In genomic region chr5:88399849-88400248, GRCm38 (mm10) we compare ENCODE assay signal across 9 mouse cellular contexts. TPM values are rescaled to one million over a fixed set of nuclear protein-coding genes. Genes with fewer than 3 reads are reported as not detected.
DNase-seq lines count a peak whose midpoint lies in the region; ATAC-seq and TF ChIP-seq lines count a peak whose summit lies in the region.
"Had no signal": no experiment of that assay in that cellular context is flagged by ENCODE, and none has a peak within 500 bp of the region (broad histone marks: within the 10 kb centered on the region; RNA-seq: fewer than 3 reads in every experiment).

No protein-coding gene starts in this region.

- no peak for ATAC-seq in kidney, embryonic 15.5 days (replicated peaks; ENCODE audit: low FRiP score)
- no peak for ATAC-seq in forebrain, postnatal 0 days
- peak; percentile 51; the same call in 1 of the 2 replicates for ATAC-seq in neural tube, embryonic 14.5 days (ENCODE audit: low read depth)

- H3K4me1 ChIP-seq in kidney, adult 2 months (ENCODE audit: control insufficient read depth, insufficient read depth, low read length), result no peaks in the 10 kb centered on the region
- no peaks in the 10 kb centered on the region for H3K4me1 ChIP-seq in kidney, embryonic 15.5 days
- H3K4me1 ChIP-seq in forebrain, postnatal 0 days (ENCODE audit: insufficient read depth), result no peaks in the 10 kb centered on the region
- H3K4me1 ChIP-seq in limb, embryonic 10.5 days, result peaks cover 6% of the 10 kb centered on the region; the same call in 1 of the 2 replicates
- no peaks in the 10 kb centered on the region for H3K4me1 ChIP-seq in neural tube, embryonic 14.5 days (ENCODE audit: control insufficient read depth, insufficient read depth, low read length)
- H3K4me1 ChIP-seq: embryonic facial prominence, embryonic 13.5 days had no signal

- peak; percentile 76 for DNase-seq in kidney, adult 2 months
- peak; percentile 42 for DNase-seq in cerebellum, adult 11 months
- peak; percentile 81 for DNase-seq in forebrain, postnatal 0 days
- peak; percentile 26 for DNase-seq in hindlimb bud, embryonic 11.5 days (ENCODE audit: extremely low spot score, low read depth, low spot score)
- DNase-seq in limb, embryonic 10.5 days (ENCODE audit: low spot score), result peak; percentile 86
- peak; percentile 50 for DNase-seq in thymus, postnatal 0 days (ENCODE audit: low spot score)

- no peak for TF ChIP-seq POLR2A in kidney, adult 2 months (IDR thresholded peaks at IDR 0.05; ENCODE audit: low read depth, low read length)

- H3K27me3 ChIP-seq in kidney, adult 2 months (replicated peaks; ENCODE audit: control insufficient read depth, insufficient read depth, low read length), result no peaks in the 10 kb centered on the region
- no peaks in the 10 kb centered on the region for H3K27me3 ChIP-seq in kidney, embryonic 15.5 days
- H3K27me3 ChIP-seq in forebrain, postnatal 0 days (ENCODE audit: insufficient read depth, low read length), result no peaks in the 10 kb centered on the region
- H3K27me3 ChIP-seq in limb, embryonic 10.5 days (ENCODE audit: low read depth, poor library complexity, severe bottlenecking), result no peaks in the 10 kb centered on the region
- H3K27me3 ChIP-seq in neural tube, embryonic 14.5 days (ENCODE audit: control insufficient read depth, insufficient read depth, low read length), result no peaks in the 10 kb centered on the region
- H3K27me3 ChIP-seq: embryonic facial prominence, embryonic 13.5 days had no signal

- no peak overlapping the region for H3K27ac ChIP-seq in kidney, adult 2 months (ENCODE audit: insufficient read depth, low read depth, low read length)
- H3K27ac ChIP-seq in kidney, embryonic 15.5 days, result no peak overlapping the region
- H3K27ac ChIP-seq in forebrain, postnatal 0 days (ENCODE audit: low read depth, low read length), result no peak overlapping the region
- H3K27ac ChIP-seq in limb, embryonic 10.5 days, result no peak overlapping the region
- no peak overlapping the region for H3K27ac ChIP-seq in neural tube, embryonic 14.5 days (ENCODE audit: low read depth, low read length)
- H3K27ac ChIP-seq: embryonic facial prominence, embryonic 13.5 days had no signal

- no peak overlapping the region for H3K9ac ChIP-seq in kidney, embryonic 15.5 days
- H3K9ac ChIP-seq in forebrain, postnatal 0 days, result no peak overlapping the region
- no peak overlapping the region for H3K9ac ChIP-seq in neural tube, embryonic 14.5 days (replicated peaks; ENCODE audit: low read depth, low read length)
- H3K9ac ChIP-seq: embryonic facial prominence, embryonic 13.5 days had no signal

- TF ChIP-seq CTCF in kidney, adult 2 months (conservative IDR thresholded peaks at IDR 0.05; ENCODE audit: insufficient read depth, insufficient read length, low read depth, low read length), result peak; percentile 61
- peak; percentile 70 for TF ChIP-seq CTCF in forebrain, postnatal 0 days (IDR thresholded peaks at IDR 0.05; ENCODE audit: low read depth)

- H3K36me3 ChIP-seq in kidney, adult 2 months (ENCODE audit: control insufficient read depth, insufficient read depth, low read length), result no peaks in the 10 kb centered on the region
- H3K36me3 ChIP-seq in kidney, embryonic 15.5 days, result no peaks in the 10 kb centered on the region
- no peaks in the 10 kb centered on the region for H3K36me3 ChIP-seq in forebrain, postnatal 0 days (ENCODE audit: insufficient read depth)
- no peaks in the 10 kb centered on the region for H3K36me3 ChIP-seq in limb, embryonic 10.5 days
- no peaks in the 10 kb centered on the region for H3K36me3 ChIP-seq in neural tube, embryonic 14.5 days (ENCODE audit: control insufficient read depth, insufficient read depth, low read length)
- H3K36me3 ChIP-seq: embryonic facial prominence, embryonic 13.5 days had no signal

- no peak overlapping the region for H3K4me3 ChIP-seq in kidney, adult 2 months (ENCODE audit: insufficient read depth, low read depth, low read length)
- H3K4me3 ChIP-seq in kidney, embryonic 15.5 days (replicated peaks), result no peak overlapping the region
- H3K4me3 ChIP-seq in forebrain, postnatal 0 days (ENCODE audit: low read depth, low read length), result no peak overlapping the region
- H3K4me3 ChIP-seq in limb, embryonic 10.5 days, result no peak overlapping the region
- no peak overlapping the region for H3K4me3 ChIP-seq in neural tube, embryonic 14.5 days (ENCODE audit: low read depth, low read length)
- H3K4me3 ChIP-seq: embryonic facial prominence, embryonic 13.5 days had no signal

- no peaks in the 10 kb centered on the region for H3K9me3 ChIP-seq in kidney, embryonic 15.5 days (replicated peaks)
- no peaks in the 10 kb centered on the region for H3K9me3 ChIP-seq in forebrain, postnatal 0 days (ENCODE audit: low read length)
- H3K9me3 ChIP-seq in limb, embryonic 10.5 days (replicated peaks), result no peaks in the 10 kb centered on the region
- no peaks in the 10 kb centered on the region for H3K9me3 ChIP-seq in neural tube, embryonic 14.5 days (ENCODE audit: control insufficient read depth, low read length)
- H3K9me3 ChIP-seq: embryonic facial prominence, embryonic 13.5 days had no signal

- 4% methylated on average over 6 of the region's 6 CpGs for WGBS in kidney, adult 2 months
- whole genome bisulfite sequencing in kidney, embryonic 15.5 days, result 7% methylated on average over 6 of the region's 6 CpGs
- 6% methylated on average over 6 of the region's 6 CpGs for WGBS in forebrain, postnatal 0 days
- WGBS in limb, embryonic 10.5 days, result 11% methylated on average over 6 of the region's 6 CpGs
- 6% methylated on average over 6 of the region's 6 CpGs for WGBS in neural tube, embryonic 14.5 days

- H3K4me2 ChIP-seq in kidney, embryonic 15.5 days, result no peak overlapping the region
- no peak overlapping the region for H3K4me2 ChIP-seq in forebrain, postnatal 0 days (ENCODE audit: low read depth)
- no peak overlapping the region for H3K4me2 ChIP-seq in neural tube, embryonic 14.5 days (ENCODE audit: low read depth, low read length)
- H3K4me2 ChIP-seq: embryonic facial prominence, embryonic 13.5 days had no signal

RNA-seq across cellular contexts. Expression of gene Amtn, which starts 23.9 kb away (rescaled TPM):
- polyA plus RNA-seq in kidney, adult 2 months (2012; rRNA removed), result not detected in 2 replicates
- polyA plus RNA-seq in kidney, embryonic 15.5 days (2015; fragmentation: Nextera tagmentation; extraction: Ambion mirVana), result not detected in 2 replicates
- total RNA-seq in forebrain, postnatal 0 days (2014; rRNA removed), result not detected in 2 replicates
- polyA plus RNA-seq in forebrain, postnatal 0 days (2015; fragmentation: Nextera tagmentation; extraction: Ambion mirVana), result not detected in 2 replicates
- not detected in 2 replicates for polyA plus RNA-seq in limb, embryonic 10.5 days (2016; fragmentation: Nextera tagmentation; extraction: Ambion mirVana)
- polyA plus RNA-seq in neural tube, embryonic 14.5 days (2014; fragmentation: Nextera tagmentation; extraction: Ambion mirVana), result not detected in 2 replicates
- 0.27 and 0.58 TPM in 2 replicates for polyA plus RNA-seq in thymus, postnatal 0 days (2015; fragmentation: Nextera tagmentation; extraction: Ambion mirVana)
- polyA plus RNA-seq: embryonic facial prominence, embryonic 13.5 days had no signal

RNA-seq across cellular contexts. Expression of gene Ambn, which starts 55.9 kb away (rescaled TPM):
- polyA plus RNA-seq in kidney, adult 2 months (2012; rRNA removed), result not detected in 2 replicates
- polyA plus RNA-seq in kidney, embryonic 15.5 days (2015; fragmentation: Nextera tagmentation; extraction: Ambion mirVana), result 0.08 and 1.2 TPM in 2 replicates
- not detected in 2 replicates for total RNA-seq in forebrain, postnatal 0 days (2014; rRNA removed)
- not detected in 2 replicates for polyA plus RNA-seq in forebrain, postnatal 0 days (2015; fragmentation: Nextera tagmentation; extraction: Ambion mirVana)
- polyA plus RNA-seq in limb, embryonic 10.5 days (2016; fragmentation: Nextera tagmentation; extraction: Ambion mirVana), result 0.10 and 0.38 TPM in 2 replicates
- polyA plus RNA-seq in neural tube, embryonic 14.5 days (2014; fragmentation: Nextera tagmentation; extraction: Ambion mirVana), result not detected in 2 replicates
- polyA plus RNA-seq in thymus, postnatal 0 days (2015; fragmentation: Nextera tagmentation; extraction: Ambion mirVana), result 0.17 TPM in 1 of 2 replicates, not detected in the other

Comparison
In these comparisons a context has a peak if more than half of its experiments do, and no peak if none do; other contexts are left out.
1. DNase-seq: peak in every context shown above with its lines; median percentile 86 in limb, embryonic 10.5 days; 81 in forebrain, postnatal 0 days; 76 in kidney, adult 2 months; 50 in thymus, postnatal 0 days; 42 in cerebellum, adult 11 months; 26 in hindlimb bud, embryonic 11.5 days.